Mouse (Mus musculus): Measurements from ENCODE around the gene Scrn2. TPM values are rescaled to one million over a fixed set of nuclear protein-coding genes. Genes with fewer than 3 reads are reported as not detected.
A peak's percentile ranks its signal among the peaks of the same experiment; 100 is the strongest.

Gene Scrn2
- total RNA-seq, 1 experiment, result 16.5 TPM

- in situ Hi-C loops (cut with MboI; ENCODE audit: low sequenced_read_pairs in 2 of 2, unreplicated experiment in 2 of 2), result no loop called here
- no peak overlapping the region for H3K4me3 ChIP-seq (ENCODE audit: insufficient read depth in 1 of 2, low read depth in 1 of 2, low read length in 2 of 2, poor library complexity in 1 of 2, severe bottlenecking in 1 of 2)
These were observed 39.6 kb downstream of the Scrn2 start for GRCm38 (mm10) chr11:97069333-97069732.

GRCm38 (mm10) chr11:97069770-97070169 lies 40.0 kb downstream of the Scrn2 start:
- no peak for DNase-seq (ENCODE audit: low read depth, low spot score)
- peaks cover 0 to 17% of the 10 kb centered on the region in 2 experiments; a peak in 1 of 4 replicates for H3K4me1 ChIP-seq (ENCODE audit: control insufficient read depth in 2 of 2, insufficient read depth in 2 of 2, low read length in 2 of 2, poor library complexity in 1 of 2)
- no peak overlapping the region for H3K4me3 ChIP-seq (ENCODE audit: insufficient read depth in 1 of 2, low read depth in 1 of 2, low read length in 2 of 2, poor library complexity in 1 of 2, severe bottlenecking in 1 of 2)
- H3K36me3 ChIP-seq (ENCODE audit: control insufficient read depth, insufficient read depth, low read length, poor library complexity, severe bottlenecking), result peaks cover 8% of the 10 kb centered on the region; the same call in 1 of the 2 replicates
- H3K9ac ChIP-seq (ENCODE audit: insufficient read depth, low read depth, low read length, poor library complexity, severe bottlenecking), result no peak overlapping the region
- no peaks in the 10 kb centered on the region for H3K9me3 ChIP-seq (ENCODE audit: control insufficient read depth, insufficient read depth, low read depth, low read length)
- TF ChIP-seq ZNF384 (IDR thresholded peaks at IDR 0.05; ENCODE audit: low read depth, low read length) (no peak), CHD2 (IDR thresholded peaks at IDR 0.05; ENCODE audit: low read depth, low read length) (no peak), MAFK (IDR thresholded peaks at IDR 0.05; ENCODE audit: insufficient read depth, low read depth, low read length) (no peak), HCFC1 (IDR thresholded peaks at IDR 0.05; ENCODE audit: borderline replicate concordance, insufficient read depth, low read length) (no peak), ZC3H11A (IDR thresholded peaks at IDR 0.05; ENCODE audit: borderline replicate concordance, low read depth, low read length) (no peak)
- H3K27ac ChIP-seq (ENCODE audit: insufficient read depth, low read depth, low read length, poor library complexity, severe bottlenecking), result no peak overlapping the region
- in situ Hi-C loops (cut with MboI; ENCODE audit: low sequenced_read_pairs in 2 of 2, unreplicated experiment in 2 of 2), result no loop called here

More at GRCm38 (mm10) chr11:97069333-97069732, 39.6 kb downstream of the Scrn2 start:
- no peak for TF ChIP-seq ZNF384 (IDR thresholded peaks at IDR 0.05; ENCODE audit: low read depth, low read length)
- TF ChIP-seq HCFC1 (IDR thresholded peaks at IDR 0.05; ENCODE audit: borderline replicate concordance, insufficient read depth, low read length), result no peak
- TF ChIP-seq ZC3H11A (IDR thresholded peaks at IDR 0.05; ENCODE audit: borderline replicate concordance, low read depth, low read length), result no peak
- no peak for TF ChIP-seq MAFK (IDR thresholded peaks at IDR 0.05; ENCODE audit: insufficient read depth, low read depth, low read length)
- no peak for TF ChIP-seq CHD2 (IDR thresholded peaks at IDR 0.05; ENCODE audit: low read depth, low read length)
- DNase-seq (ENCODE audit: low read depth, low spot score), result no peak
- Histone ChIP-seq H3K9me3 (ENCODE audit: control insufficient read depth, insufficient read depth, low read depth, low read length) (no peaks in the 10 kb centered on the region), H3K9ac (ENCODE audit: insufficient read depth, low read depth, low read length, poor library complexity, severe bottlenecking) (no peak overlapping the region), H3K36me3 (ENCODE audit: control insufficient read depth, insufficient read depth, low read length, poor library complexity, severe bottlenecking) (peaks cover 8% of the 10 kb centered on the region; the same call in 1 of the 2 replicates), H3K27ac (ENCODE audit: insufficient read depth, low read depth, low read length, poor library complexity, severe bottlenecking) (no peak overlapping the region), H3K4me1 (ENCODE audit: control insufficient read depth in 2 of 2, insufficient read depth in 2 of 2, low read length in 2 of 2, poor library complexity in 1 of 2) (peaks cover 0 to 17% of the 10 kb centered on the region in 2 experiments; a peak in 1 of 4 replicates)

- no peak overlapping the region for H3K9ac ChIP-seq (ENCODE audit: insufficient read depth, low read depth, low read length, poor library complexity, severe bottlenecking)
- H3K4me1 ChIP-seq (ENCODE audit: control insufficient read depth in 2 of 2, insufficient read depth in 2 of 2, low read length in 2 of 2, poor library complexity in 1 of 2), result peaks cover 0 to 9% of the 10 kb centered on the region in 2 experiments; a peak in 1 of 4 replicates
These were observed 41.4 kb downstream of the Scrn2 start for GRCm38 (mm10) chr11:97071129-97071528.

GRCm38 (mm10) chr11:97072533-97072932 lies 42.8 kb downstream of the Scrn2 start:
- H3K4me3 ChIP-seq (ENCODE audit: insufficient read depth in 1 of 2, low read depth in 1 of 2, low read length in 2 of 2, poor library complexity in 1 of 2, severe bottlenecking in 1 of 2), result no peak overlapping the region
- peak; percentile 73 for DNase-seq (ENCODE audit: low read depth, low spot score)
- H3K4me1 ChIP-seq (ENCODE audit: control insufficient read depth in 2 of 2, insufficient read depth in 2 of 2, low read length in 2 of 2, poor library complexity in 1 of 2), result peaks cover 0 to 4% of the 10 kb centered on the region in 2 experiments; a peak in 1 of 4 replicates
- TF ChIP-seq ZC3H11A (IDR thresholded peaks at IDR 0.05; ENCODE audit: borderline replicate concordance, low read depth, low read length) (peak; percentile 38; the same call in 1 of the 2 replicates), MAFK (IDR thresholded peaks at IDR 0.05; ENCODE audit: insufficient read depth, low read depth, low read length) (no peak), ZNF384 (IDR thresholded peaks at IDR 0.05; ENCODE audit: low read depth, low read length) (no peak), HCFC1 (IDR thresholded peaks at IDR 0.05; ENCODE audit: borderline replicate concordance, insufficient read depth, low read length) (no peak), CHD2 (IDR thresholded peaks at IDR 0.05; ENCODE audit: low read depth, low read length) (no peak)
- no peaks in the 10 kb centered on the region for H3K9me3 ChIP-seq (ENCODE audit: control insufficient read depth, insufficient read depth, low read depth, low read length)
- in situ Hi-C loops (cut with MboI; ENCODE audit: low sequenced_read_pairs in 2 of 2, unreplicated experiment in 2 of 2), result no loop called here
- peaks cover 8% of the 10 kb centered on the region; the same call in 1 of the 2 replicates for H3K36me3 ChIP-seq (ENCODE audit: control insufficient read depth, insufficient read depth, low read length, poor library complexity, severe bottlenecking)
- H3K9ac ChIP-seq (ENCODE audit: insufficient read depth, low read depth, low read length, poor library complexity, severe bottlenecking), result no peak overlapping the region
- no peak overlapping the region for H3K27ac ChIP-seq (ENCODE audit: insufficient read depth, low read depth, low read length, poor library complexity, severe bottlenecking)

More at GRCm38 (mm10) chr11:97071129-97071528, 41.4 kb downstream of the Scrn2 start:
- H3K27ac ChIP-seq (ENCODE audit: insufficient read depth, low read depth, low read length, poor library complexity, severe bottlenecking), result no peak overlapping the region
- H3K9me3 ChIP-seq (ENCODE audit: control insufficient read depth, insufficient read depth, low read depth, low read length), result no peaks in the 10 kb centered on the region
- H3K4me3 ChIP-seq (ENCODE audit: insufficient read depth in 1 of 2, low read depth in 1 of 2, low read length in 2 of 2, poor library complexity in 1 of 2, severe bottlenecking in 1 of 2), result no peak overlapping the region
- no peak for DNase-seq (ENCODE audit: low read depth, low spot score)
- TF ChIP-seq MAFK (IDR thresholded peaks at IDR 0.05; ENCODE audit: insufficient read depth, low read depth, low read length) (no peak), ZNF384 (IDR thresholded peaks at IDR 0.05; ENCODE audit: low read depth, low read length) (no peak), CHD2 (IDR thresholded peaks at IDR 0.05; ENCODE audit: low read depth, low read length) (no peak), HCFC1 (IDR thresholded peaks at IDR 0.05; ENCODE audit: borderline replicate concordance, insufficient read depth, low read length) (no peak), ZC3H11A (IDR thresholded peaks at IDR 0.05; ENCODE audit: borderline replicate concordance, low read depth, low read length) (no peak)
- in situ Hi-C loops (cut with MboI; ENCODE audit: low sequenced_read_pairs in 2 of 2, unreplicated experiment in 2 of 2), result no loop called here
- peaks cover 8% of the 10 kb centered on the region; the same call in 1 of the 2 replicates for H3K36me3 ChIP-seq (ENCODE audit: control insufficient read depth, insufficient read depth, low read length, poor library complexity, severe bottlenecking)

Measured in ES-E14 (cell line).